Mouse (Mus musculus): ENCODE results near the gene Olfr1361.

Olfr1361 gene

DNA sequence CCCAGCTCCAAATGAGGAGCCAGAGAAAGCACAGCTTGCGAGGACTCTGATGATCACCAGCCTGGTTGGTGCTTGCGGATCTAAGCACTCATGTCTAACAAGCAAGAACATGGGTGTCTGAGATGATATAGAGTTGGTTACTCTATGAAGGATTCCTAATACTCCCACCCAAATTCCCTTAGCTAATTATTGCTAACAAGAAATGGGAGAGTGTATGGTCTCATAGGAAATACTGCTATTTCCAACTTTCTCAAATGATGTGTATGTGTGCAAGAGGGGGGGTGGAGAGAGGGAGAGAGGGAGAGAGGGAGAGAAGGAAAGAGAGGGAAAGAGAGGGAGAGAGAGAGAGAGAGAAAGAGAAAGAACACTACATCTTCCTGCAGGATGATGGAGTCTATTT is at the start of gene Olfr1361:
Gene Olfr1361 (minus strand): TSS at position 101 of the 400 bp plus-strand sequence.
- DNase-seq = no peak

DNA sequence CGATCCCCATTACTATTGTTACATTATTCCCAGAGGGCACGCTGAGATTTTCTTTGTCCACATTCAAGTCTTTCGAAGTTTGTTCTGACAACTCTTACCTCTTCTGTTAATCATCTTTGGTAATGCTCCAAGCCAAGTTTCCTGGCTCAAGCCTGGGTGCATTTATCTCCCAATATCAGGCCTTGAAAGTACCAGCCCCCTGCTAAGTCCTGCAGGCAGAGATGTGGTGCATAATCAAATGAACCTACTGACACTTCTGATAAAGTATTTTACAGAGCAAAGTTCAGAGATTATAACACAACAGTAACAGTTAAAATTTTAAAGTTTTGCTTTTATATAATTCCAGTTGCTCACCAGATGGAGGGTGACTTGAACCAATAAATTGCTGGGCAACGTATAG is 48.5 kb upstream of the Olfr1361 start:
- no peak for DNase-seq

DNA sequence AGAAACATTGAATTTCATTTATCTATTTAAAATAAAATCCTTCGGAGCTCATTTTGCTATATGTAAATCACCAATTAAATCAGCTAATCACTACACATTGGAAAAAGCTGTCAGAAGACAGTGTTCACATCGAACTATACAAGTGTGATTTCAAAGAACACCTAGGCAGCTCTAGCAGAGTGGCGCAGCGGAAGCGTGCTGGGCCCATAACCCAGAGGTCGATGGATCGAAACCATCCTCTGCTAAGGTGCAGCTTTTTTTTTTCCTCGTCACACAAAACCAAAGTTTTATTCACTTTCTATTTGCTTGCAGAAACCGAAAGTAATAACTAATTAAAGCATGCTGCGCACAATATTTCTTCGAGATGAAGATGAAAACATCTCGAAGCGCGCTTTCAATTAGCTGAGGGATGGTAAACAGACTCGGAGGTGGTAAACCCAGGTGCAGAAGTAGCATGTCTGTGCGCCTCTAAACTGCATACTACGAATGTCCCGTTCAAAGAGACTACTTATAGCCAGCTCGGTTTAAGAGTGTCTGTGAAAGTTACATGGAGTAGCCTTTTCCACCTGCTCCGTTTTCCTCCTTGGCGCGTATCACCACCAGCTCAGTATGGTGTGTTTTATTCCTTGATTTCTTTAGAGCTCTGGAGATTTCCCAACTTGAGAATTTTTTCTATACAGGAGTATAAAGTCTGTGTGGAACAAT is 47.8 kb upstream of the Olfr1361 start:
- peak; percentile 79 to 87 for DNase-seq

DNA sequence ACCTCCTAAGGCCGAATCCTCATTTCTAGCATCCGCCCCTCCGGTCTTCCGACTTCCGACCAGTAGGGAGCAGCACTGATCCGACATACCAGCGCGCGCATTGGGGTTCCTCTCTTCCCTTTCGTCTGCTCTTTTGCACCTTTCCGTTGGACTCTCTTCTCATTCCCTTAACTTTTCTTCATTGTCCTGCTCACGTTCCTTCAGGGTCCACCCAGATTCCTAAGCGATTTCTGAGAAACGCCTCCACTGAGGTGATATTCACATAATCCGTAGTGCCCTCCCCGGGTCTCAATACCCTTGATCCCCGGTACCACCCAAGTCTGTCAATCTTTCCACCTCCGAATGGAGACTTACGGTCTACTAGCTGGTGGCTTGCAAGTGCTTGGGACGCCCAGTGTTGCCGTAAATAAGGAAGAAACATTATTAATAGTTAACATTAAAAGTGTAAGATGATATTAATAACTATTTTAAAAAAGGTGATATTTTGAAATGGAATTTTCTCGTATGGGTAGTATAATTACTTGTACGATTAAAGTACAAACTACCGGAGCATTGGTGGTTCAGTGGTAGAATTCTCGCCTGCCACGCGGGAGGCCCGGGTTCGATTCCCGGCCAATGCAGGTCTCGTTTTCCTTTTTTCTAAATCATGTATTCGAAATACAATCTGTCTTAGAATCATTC is 47.0 kb upstream of the Olfr1361 start:
- peak; percentile 91 to 93 for DNase-seq

DNA sequence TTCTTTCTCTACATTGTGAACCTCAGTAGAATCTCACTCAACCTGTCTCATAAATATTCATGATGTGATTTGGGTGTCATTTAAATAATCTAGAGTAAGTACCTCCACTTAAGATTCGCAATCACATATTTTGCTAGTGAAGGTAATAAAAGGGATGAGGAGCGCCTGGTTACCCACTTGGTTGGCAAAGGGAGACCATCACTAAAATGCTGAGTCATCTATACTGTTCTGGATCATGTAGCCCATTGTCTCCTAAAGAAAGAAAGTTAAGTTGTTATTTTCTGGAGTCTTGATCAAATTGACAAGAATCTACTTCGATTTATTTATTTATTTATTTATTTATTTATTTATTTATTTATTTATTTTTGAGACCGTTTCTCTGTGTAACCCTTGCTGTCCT is 43.5 kb upstream of the Olfr1361 start:
- DNase-seq = no peak

DNA sequence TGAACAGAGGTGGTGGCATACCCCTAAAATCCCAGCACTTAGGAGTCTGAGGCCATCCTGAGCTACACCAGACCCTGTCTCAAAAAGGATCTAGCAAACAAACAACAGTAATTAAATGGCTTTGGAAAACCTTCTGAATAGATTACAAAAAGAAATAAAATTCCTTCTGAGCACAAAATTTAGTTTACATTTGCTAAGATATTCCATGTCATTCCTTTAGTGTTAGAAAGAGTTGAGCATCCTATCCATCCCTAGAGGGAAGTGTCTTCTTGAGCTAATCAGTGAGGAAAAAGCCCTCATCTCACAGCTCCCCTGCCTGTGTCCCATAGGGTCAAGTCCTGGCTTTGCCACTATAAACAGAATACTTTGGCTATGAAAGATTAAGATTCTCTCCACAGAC is 34.6 kb upstream of the Olfr1361 start, which contains the start of gene Olfr1359:
Gene Olfr1359 (plus strand): TSS at position 301 of the 400 bp plus-strand sequence.
- no peak for DNase-seq

DNA sequence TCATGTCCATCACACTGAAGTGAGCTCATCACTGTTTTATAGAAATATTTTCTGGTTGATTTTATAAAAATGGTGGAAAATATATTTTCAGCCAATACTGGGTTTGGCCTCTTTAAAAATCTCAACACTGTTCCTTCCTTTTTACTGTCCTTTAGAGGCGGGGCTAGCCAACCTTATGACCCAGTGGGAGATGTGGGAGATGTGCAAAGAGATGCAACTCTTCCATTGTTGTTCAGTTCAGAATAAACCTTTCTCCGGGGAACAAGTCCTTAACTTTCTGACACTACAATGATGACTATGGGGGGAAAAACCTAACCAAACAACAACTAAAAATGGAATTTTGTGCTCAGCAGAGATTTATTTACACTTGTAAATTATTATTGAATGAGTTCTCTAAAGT is 14.1 kb upstream of the Olfr1361 start, which contains the start of gene Olfr1360:
Gene Olfr1360 (minus strand): TSS at position 101 of the 400 bp plus-strand sequence.
- DNase-seq = no peak

DNA sequence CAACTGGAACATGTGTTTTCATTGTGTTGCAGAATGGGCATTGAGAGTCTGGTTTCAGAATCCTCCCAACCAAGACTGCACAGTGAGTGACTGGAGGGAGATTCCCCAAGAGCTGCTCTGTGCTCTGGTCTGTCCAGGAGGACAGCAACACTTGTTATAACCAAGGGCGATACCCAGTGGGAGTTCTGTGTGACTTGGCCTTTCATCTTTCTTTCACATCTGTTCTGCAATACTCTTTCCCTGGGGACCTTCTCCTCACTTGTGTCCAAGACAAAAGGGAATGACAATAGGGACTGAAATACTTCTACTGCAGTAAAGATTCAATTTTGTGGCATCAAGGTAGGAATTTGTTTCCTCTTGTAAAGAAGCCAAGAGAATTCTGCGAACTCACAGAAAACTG is 20.8 kb downstream of the Olfr1361 start, which contains the start of gene Olfr11:
Gene Olfr11 (minus strand): TSS at position 101 of the 400 bp plus-strand sequence.
- DNase-seq = no peak

DNA sequence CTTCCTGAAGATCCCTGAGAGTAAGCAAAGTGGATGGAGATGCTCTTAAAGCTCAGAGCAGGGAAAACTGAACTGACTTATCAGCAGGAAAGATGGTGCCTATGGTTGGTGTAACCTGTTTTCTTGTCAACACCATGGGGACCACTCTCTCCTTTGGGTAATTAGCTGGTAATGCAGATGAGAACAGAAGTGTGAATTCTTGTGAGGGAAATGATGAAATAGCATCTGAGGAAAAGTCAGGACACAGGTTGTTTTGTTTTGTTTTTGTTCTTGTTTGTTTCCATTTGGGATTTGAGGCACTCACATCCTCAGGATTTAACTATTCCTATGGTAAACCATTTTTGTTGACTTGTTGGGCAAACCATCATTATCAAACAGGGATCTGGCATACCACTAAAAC is 49.3 kb downstream of the Olfr1361 start, which contains the start of gene Olfr1362:
Gene Olfr1362 (minus strand): TSS at position 101 of the 400 bp plus-strand sequence.
- DNase-seq = no peak

All from cerebellum, postnatal 25 days (tissue).